Mouse (Mus musculus) heart, postnatal 0 days (tissue): ENCODE data around the gene Avpi1. TPM values are rescaled to one million over a fixed set of nuclear protein-coding genes. Genes with fewer than 3 reads are reported as not detected.

Experiments used
- ATAC-seq: fragments of 200-750 bp; cut with Nextera tagmentation; 2 replicates; pipeline ENCODE4 v1.8.0; 2017; ENCODE audit warnings: low read depth, moderate number of reproducible peaks, moderate library complexity; ENCODE audit not compliant: insufficient read depth
- DNase-seq: peaks from one replicate; pipeline ENCODE4 v3.0.0-alpha.2; 2016; ENCODE audit warnings: low spot score
- H3K27ac ChIP-seq: fragments of 300-500 bp; sonication (generic); 2 replicates; pipeline ENCODE4 v1.5.1; 2014; ENCODE audit warnings: low read depth, mild to moderate bottlenecking
- H3K27me3 ChIP-seq: fragments of 300-500 bp; sonication (generic); 2 replicates; pipeline ENCODE4 v1.6.1; 2014; ENCODE audit warnings: low read length, mixed read lengths; ENCODE audit not compliant: control insufficient read depth, insufficient read depth
- H3K36me3 ChIP-seq: fragments of 300-500 bp; sonication (generic); replicated peaks from 2 replicates; pipeline ENCODE4 v1.6.1; 2014; ENCODE audit warnings: low read length, mixed read lengths; ENCODE audit not compliant: control insufficient read depth, insufficient read depth
- H3K4me1 ChIP-seq: fragments of 300-500 bp; sonication (generic); 2 replicates; pipeline ENCODE4 v1.6.1; 2014; ENCODE audit warnings: antibody characterized with exemption; ENCODE audit not compliant: control insufficient read depth, insufficient read depth
- H3K4me2 ChIP-seq: fragments of 300-500 bp; sonication (generic); 2 replicates; pipeline ENCODE4 v1.6.1; 2014; ENCODE audit warnings: low read depth, mild to moderate bottlenecking, low read length, moderate library complexity
- H3K4me3 ChIP-seq: fragments of 300-500 bp; sonication (generic); 2 replicates; pipeline ENCODE4 v1.5.1; 2014; ENCODE audit warnings: low read depth, low read length
- H3K9ac ChIP-seq: fragments of 300-500 bp; sonication (generic); replicated peaks from 2 replicates; pipeline ENCODE4 v1.6.1; 2014; ENCODE audit warnings: low read depth, low read length, mixed read lengths
- H3K9me3 ChIP-seq: fragments of 300-500 bp; sonication (generic); replicated peaks from 2 replicates; pipeline ENCODE4 v1.6.1; 2016; ENCODE audit warnings: low read length; ENCODE audit not compliant: control insufficient read depth
- CTCF ChIP-seq: IDR thresholded peaks from 2 replicates; pipeline ENCODE4 v1.5.1; 2016; ENCODE audit warnings: antibody characterized with exemption, control low read depth, low read depth
- EP300 ChIP-seq: IDR thresholded peaks from 2 replicates; pipeline ENCODE4 v1.6.1; 2016; ENCODE audit warnings: antibody characterized with exemption, low read depth
- WGBS: fragments of 180-500 bp; shearing (Covaris S2); extraction: QIAGEN DNeasy Blood & Tissue Kit; methylation state at CpG from one replicate; pipeline ENCODE4 v1.1.7; 2014; 5-methylcytosine and 5-hydroxymethylcytosine counted together
- polyA plus RNA-seq: library from polyadenylated mRNA; unstranded; fragments of >200 nt; fragmentation: Nextera tagmentation; extraction: Ambion mirVana; gene quantifications from 2 replicates; pipeline ENCODE4 v1.2.1, GENCODE M21; 2015
- total RNA-seq: library from RNA; depleted of rRNA; stranded (reverse); fragments of >200 nt; gene quantifications from 2 replicates; pipeline ENCODE4 v1.2.3, GENCODE M21; 2014; ENCODE audit warnings: low replicate concordance

The Avpi1 gene
- total and polyA plus RNA-seq, 2 experiments from 2014 or later, result 39.9 to 46.0 TPM

DNA sequence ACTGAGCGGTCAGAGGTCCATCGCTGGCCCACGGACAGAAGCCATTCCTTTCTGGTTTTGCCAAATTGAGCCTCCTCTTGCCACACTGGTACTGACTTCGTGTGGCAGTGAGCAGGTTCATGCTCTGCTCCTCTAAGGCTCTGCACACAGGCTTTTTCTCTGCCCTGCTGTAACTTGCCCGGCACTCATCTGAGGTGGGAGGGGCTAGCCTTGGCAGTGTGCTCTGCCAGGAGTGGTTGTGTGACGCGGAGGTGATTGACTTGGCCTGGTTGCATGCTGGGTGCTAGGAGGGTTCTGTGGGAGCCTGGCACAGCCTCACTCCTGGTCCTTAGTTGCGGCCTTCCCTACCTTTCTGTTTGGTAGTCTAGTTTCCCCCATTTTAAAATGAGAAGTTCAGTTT lies 8.4 kb downstream of the Avpi1 start:
- TF ChIP-seq CTCF, result no peak
- H3K4me2 ChIP-seq, result no peak overlapping the region
- H3K4me3 ChIP-seq, result no peak overlapping the region
- H3K27me3 ChIP-seq, result no peaks in the 10 kb centered on the region
- H3K9ac ChIP-seq, result no peak overlapping the region
- H3K4me1 ChIP-seq, result no peaks in the 10 kb centered on the region
- H3K9me3 ChIP-seq, result no peaks in the 10 kb centered on the region
- ATAC-seq (no peak), DNase-seq (no peak)
- peaks cover 75% of the 10 kb centered on the region for H3K36me3 ChIP-seq
- 81% methylated on average over 8 of the region's 8 CpGs for WGBS
- no peak overlapping the region for H3K27ac ChIP-seq

DNA sequence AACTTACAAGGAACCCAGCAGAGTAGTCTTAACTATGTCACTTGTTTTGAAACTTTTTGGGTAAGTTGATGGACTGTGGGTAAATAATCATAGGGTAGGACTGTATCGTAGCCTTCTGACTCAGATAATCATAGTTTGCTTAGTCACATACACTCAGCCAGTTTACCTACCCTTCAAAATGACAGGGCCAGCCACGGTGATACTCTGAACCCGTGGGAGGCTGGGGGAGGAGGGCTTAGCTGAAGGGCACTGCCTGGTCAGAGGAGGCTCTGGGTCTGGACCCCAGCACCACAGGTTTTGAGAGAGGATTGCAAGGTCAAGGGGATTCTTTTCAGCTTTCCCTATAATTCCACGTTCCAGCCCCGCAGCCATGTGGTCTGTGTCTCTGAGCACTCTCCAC lies 10.3 kb downstream of the Avpi1 start:
- ATAC-seq (no peak), DNase-seq (no peak)
- Histone ChIP-seq H3K4me2 (no peak overlapping the region), H3K27ac (no peak overlapping the region), H3K9ac (no peak overlapping the region), H3K27me3 (no peaks in the 10 kb centered on the region), H3K9me3 (no peaks in the 10 kb centered on the region), H3K36me3 (peaks cover 69% of the 10 kb centered on the region), H3K4me3 (no peak overlapping the region), H3K4me1 (no peaks in the 10 kb centered on the region)
- no peak for TF ChIP-seq CTCF
- no peak for TF ChIP-seq EP300
- 77% methylated on average over 5 of the region's 5 CpGs for WGBS

DNA sequence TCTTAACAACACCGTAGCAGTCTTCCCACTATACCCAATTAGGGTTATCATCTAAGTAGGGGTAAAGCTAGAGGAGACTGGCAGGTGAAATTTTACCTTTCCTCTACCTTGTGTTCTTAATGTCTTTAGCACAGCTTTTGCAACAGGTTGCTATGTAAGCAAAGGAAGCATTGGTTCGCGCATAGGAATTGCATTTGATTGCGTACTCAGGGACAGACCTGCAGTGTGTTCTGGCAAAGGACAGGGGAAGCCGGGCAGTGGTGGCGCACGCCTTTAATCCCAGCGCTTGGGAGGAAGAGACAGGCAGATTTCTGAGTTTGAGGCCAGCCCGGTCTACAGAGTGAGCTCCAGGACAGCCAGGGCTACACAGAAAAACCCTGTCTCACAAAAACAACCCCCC lies 10.7 kb downstream of the Avpi1 start:
- Histone ChIP-seq H3K9me3 (no peaks in the 10 kb centered on the region), H3K36me3 (peaks cover 65% of the 10 kb centered on the region), H3K4me3 (no peak overlapping the region), H3K4me2 (no peak overlapping the region), H3K27ac (no peak overlapping the region), H3K9ac (no peak overlapping the region), H3K4me1 (no peaks in the 10 kb centered on the region), H3K27me3 (no peaks in the 10 kb centered on the region)
- ATAC-seq (no peak), DNase-seq (no peak)
- no peak for TF ChIP-seq EP300
- no peak for TF ChIP-seq CTCF
- WGBS, result 95% methylated on average over 9 of the region's 9 CpGs

DNA sequence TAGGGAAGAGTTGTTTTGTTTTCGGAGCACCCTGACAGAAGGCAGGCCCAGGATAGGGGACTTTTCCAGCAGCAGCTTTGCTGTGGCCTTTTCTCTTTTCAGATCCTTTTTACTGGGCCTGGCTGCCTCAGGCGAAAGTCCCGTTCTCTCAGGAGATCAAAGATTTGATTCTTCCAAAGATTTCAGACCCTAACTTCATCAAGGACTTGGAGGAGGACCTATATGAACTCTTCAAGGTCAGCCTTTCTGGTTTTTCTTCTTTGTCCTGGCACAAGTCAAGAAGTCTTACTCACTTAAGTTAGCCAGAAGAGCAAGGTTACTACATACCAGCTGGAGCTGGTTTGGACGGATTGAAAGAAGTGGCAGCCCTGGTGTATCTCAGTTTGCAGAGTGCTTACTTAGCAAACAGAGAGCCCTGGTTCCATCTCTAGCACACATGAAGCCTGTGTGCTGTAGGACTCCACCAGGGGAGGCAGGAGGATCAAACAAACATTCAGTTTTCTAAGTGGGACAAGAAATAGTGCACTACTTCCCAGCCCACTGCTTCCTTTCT lies 13.0 kb downstream of the Avpi1 start:
- Histone ChIP-seq H3K4me2 (no peak overlapping the region), H3K27ac (no peak overlapping the region), H3K4me3 (no peak overlapping the region), H3K27me3 (no peaks in the 10 kb centered on the region), H3K9me3 (no peaks in the 10 kb centered on the region), H3K36me3 (peaks cover 49% of the 10 kb centered on the region), H3K9ac (no peak overlapping the region), H3K4me1 (no peaks in the 10 kb centered on the region)
- no peak for TF ChIP-seq CTCF
- TF ChIP-seq EP300, result no peak
- ATAC-seq, result no peak
- 89% methylated on average over 4 of the region's 4 CpGs for WGBS
- DNase-seq, result no peak

DNA sequence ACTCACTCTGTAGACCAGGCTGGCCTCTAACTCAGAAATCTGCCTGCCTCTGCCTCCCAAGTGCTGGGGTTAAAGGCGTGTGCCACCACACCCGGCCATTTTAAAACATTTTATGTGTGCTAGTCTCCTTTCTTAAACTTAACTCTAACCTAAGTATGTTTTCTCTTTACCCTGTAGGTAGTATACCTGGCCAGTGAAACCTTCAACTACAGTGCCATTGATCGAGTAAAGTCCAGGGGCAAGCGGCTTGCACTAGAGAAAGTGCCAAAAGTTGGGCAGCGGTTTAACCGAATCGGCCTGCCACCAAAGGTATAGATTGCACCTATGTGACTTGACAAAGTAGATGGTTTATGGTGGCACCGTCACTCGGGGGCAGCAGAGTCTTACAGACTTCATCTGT lies 24.2 kb downstream of the Avpi1 start:
- H3K4me1 ChIP-seq, result no peaks in the 10 kb centered on the region
- no peak overlapping the region for H3K4me2 ChIP-seq
- peaks cover 32% of the 10 kb centered on the region for H3K36me3 ChIP-seq
- H3K27me3 ChIP-seq, result no peaks in the 10 kb centered on the region
- H3K9me3 ChIP-seq, result no peaks in the 10 kb centered on the region
- DNase-seq (no peak), ATAC-seq (no peak)
- H3K9ac ChIP-seq, result no peak overlapping the region
- WGBS, result 92% methylated on average over 9 of the region's 9 CpGs
- no peak overlapping the region for H3K4me3 ChIP-seq
- TF ChIP-seq CTCF (no peak), EP300 (no peak)
- H3K27ac ChIP-seq, result no peak overlapping the region

DNA sequence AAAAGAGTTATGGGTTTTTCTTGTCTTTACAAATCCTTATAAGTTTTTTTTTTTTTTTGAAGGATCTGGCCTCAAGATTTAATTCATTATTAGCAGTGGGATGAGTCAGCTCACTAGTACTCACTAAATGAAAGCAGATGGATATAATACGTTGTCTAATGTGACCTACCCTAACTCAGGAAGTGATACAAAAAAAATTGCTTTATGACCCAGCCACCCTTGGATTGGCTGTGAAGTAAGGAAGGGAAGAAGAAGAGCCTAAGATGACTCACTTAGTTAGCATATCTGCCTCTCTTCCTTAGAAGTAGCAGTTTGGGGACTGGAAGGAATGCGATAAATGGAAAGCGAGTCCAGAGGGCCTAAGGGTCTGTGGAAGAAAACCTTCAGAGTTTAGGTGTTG lies 29.5 kb downstream of the Avpi1 start:
- no peak for DNase-seq
- H3K27me3 ChIP-seq, result no peaks in the 10 kb centered on the region
- no peak overlapping the region for H3K9ac ChIP-seq
- no peak overlapping the region for H3K4me3 ChIP-seq
- TF ChIP-seq CTCF (no peak), EP300 (no peak)
- no peak overlapping the region for H3K27ac ChIP-seq
- H3K4me1 ChIP-seq, result no peaks in the 10 kb centered on the region
- no peak overlapping the region for H3K4me2 ChIP-seq
- peaks cover 24% of the 10 kb centered on the region; the same call in 1 of the 2 replicates for H3K36me3 ChIP-seq
- no peaks in the 10 kb centered on the region for H3K9me3 ChIP-seq
- 85% methylated on average over 3 of the region's 3 CpGs for WGBS
- ATAC-seq, result no peak
